Mouse (Mus musculus) monocyte, adult 5-6 weeks (primary cell): Measurements from ENCODE around the gene Cend1. TPM values are rescaled to one million over a fixed set of nuclear protein-coding genes. Genes with fewer than 3 reads are reported as not detected.
A peak's percentile ranks its signal among the peaks of the same experiment; 100 is the strongest.

Source experiments
- ATAC-seq: fragments of 153-309, 156-312 bp; replicated peaks from 2 replicates; pipeline ENCODE4 v1.8.0; 2017; ENCODE audit warnings: mild to moderate bottlenecking; ENCODE audit not compliant: low TSS enrichment, insufficient number of reproducible peaks, severe bottlenecking, poor library complexity, low FRiP score
- total RNA-seq: library from RNA; stranded (forward); fragments of 200-1000, 200-491, 200-594 nt; gene quantifications from 3 replicates; pipeline ENCODE4 v1.2.3, GENCODE M21; 2017

Cend1 gene
- total RNA-seq, 1 experiment from 2014 or later: not detected

- ATAC-seq: no peak
These were observed 4.5 kb upstream of the Cend1 start for GRCm38 (mm10) chr7:141433517-141434400.

GRCm38 (mm10) chr7:141432741-141433516, 3.6 kb upstream of the Cend1 start:
- no peak for ATAC-seq

- no peak for ATAC-seq
These were observed 2.9 kb upstream of the Cend1 start for GRCm38 (mm10) chr7:141432186-141432611.

GRCm38 (mm10) chr7:141431434-141432185, 2.3 kb upstream of the Cend1 start:
- ATAC-seq: no peak

GRCm38 (mm10) chr7:141430585-141431240, 1.4 kb upstream of the Cend1 start:
- no peak for ATAC-seq

- ATAC-seq: no peak
These were observed 721 bp upstream of the Cend1 start for GRCm38 (mm10) chr7:141429840-141430584.

GRCm38 (mm10) chr7:141428701-141429100, 590 bp downstream of the Cend1 start:
- ATAC-seq: no peak

GRCm38 (mm10) chr7:141426948-141427730, 2.2 kb downstream of the Cend1 start:
- no peak for ATAC-seq

GRCm38 (mm10) chr7:141423811-141424210, 5.5 kb downstream of the Cend1 start:
- ATAC-seq: no peak

- ATAC-seq: no peak
These were observed 9.1 kb downstream of the Cend1 start for GRCm38 (mm10) chr7:141420030-141420702.

- no peak for ATAC-seq
These were observed 10.3 kb downstream of the Cend1 start for GRCm38 (mm10) chr7:141418970-141419369.

GRCm38 (mm10) chr7:141417731-141418681, 11.3 kb downstream of the Cend1 start:
- ATAC-seq: no peak

- no peak for ATAC-seq
These were observed 13.0 kb downstream of the Cend1 start for GRCm38 (mm10) chr7:141416144-141416841.

- ATAC-seq: peak; percentile 88
These were observed 15.3 kb downstream of the Cend1 start, which contains the start of gene Gatd1 for GRCm38 (mm10) chr7:141413809-141414584. Gene Gatd1 (minus strand): TSS chr7:141414136.
